Mouse (Mus musculus) liver, adult 2 months (tissue): Measurements from ENCODE around the gene Tdgf1.

ENCODE experiments used
- CTCF ChIP-seq: fragments of 200-500 bp; IDR thresholded peaks from 2 replicates; pipeline ENCODE4 v1.5.1; 2011; ENCODE audit warnings: low read depth, low read length, control low read depth
- POLR2A ChIP-seq: fragments of 200-500 bp; IDR thresholded peaks from 2 replicates; pipeline ENCODE4 v1.6.1; 2011; ENCODE audit warnings: low read length, control low read depth; ENCODE audit not compliant: insufficient read depth; ENCODE audit errors: extremely low read depth

GRCm38 (mm10) chr9:110935941-110936340 lies 10.0 kb downstream of the Tdgf1 start:
- TF ChIP-seq POLR2A (no peak), CTCF (no peak)
